Mouse (Mus musculus) cerebellum, adult 11-12 months (tissue): ENCODE results near the gene Bmp6.

ENCODE experiments used
- DNase-seq: peaks from one replicate; pipeline ENCODE4 v3.0.0; 2022

Bmp6 gene

DNA sequence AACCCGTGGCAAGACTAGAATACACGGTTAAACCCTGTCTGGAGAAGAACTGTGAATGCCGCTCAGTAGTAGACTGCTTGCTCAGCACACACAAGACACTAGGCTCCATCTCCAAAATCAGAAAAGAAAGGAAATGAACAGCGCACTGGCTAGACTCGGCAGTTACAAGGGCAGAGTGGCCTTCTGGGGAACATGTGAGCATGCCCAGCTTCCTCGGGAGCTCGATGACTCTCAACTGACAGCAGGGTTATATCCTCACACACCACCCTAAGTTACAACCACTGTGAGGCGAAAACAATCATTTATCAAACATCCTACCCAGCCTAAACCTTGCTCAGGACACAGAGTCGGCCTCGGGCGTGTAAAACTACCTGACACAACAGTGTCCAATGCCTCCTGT lies 175.4 kb downstream of the Bmp6 start:
- DNase-seq = no peak

DNA sequence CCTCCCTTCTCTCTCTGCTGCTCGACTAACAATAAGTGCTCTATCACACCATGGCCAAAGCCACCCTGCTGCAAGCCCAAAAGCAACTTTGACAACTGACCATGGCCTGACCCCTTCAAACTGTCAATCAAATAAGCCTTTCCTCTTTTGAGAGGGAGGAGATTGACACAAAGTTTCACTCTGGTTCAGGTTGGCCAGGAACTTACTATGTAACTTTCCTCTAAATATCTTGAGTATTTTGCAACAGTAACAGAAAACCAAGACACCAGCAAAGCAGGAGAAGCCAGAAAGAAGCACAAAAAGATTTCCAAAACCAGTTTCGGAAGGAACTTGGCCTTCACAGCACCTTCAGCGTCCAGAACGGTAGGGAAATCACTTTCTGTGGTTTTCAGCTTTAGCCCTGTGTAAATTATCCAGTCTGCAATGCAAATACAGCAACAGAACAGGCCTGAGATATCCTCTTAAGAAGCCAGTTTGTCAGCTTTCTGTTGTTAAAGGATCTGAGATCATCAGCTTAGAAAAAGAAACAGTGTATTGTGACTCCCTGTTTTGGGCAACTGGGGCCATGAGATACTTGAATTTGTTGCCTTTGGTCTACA lies 177.2 kb downstream of the Bmp6 start:
- no peak for DNase-seq

DNA sequence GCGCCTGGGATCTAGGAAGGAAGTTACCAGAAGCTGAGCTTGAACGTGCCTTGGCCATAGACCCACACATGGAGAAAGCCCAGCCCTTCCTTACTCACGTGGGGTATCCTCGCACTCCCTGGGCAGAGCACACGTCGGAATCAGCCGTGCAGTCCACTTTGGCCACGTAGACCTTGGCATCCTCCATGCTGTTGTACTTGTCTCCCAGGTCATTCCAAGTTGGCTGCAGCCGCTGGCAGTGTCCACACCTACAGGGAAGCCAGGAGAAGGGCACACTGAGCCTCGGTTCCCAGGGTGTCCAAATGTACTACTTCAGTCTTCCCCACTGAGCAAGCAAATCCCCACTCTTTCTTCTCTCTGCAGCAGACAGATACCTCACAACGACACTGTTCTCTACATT lies 178.3 kb downstream of the Bmp6 start:
- DNase-seq = no peak

DNA sequence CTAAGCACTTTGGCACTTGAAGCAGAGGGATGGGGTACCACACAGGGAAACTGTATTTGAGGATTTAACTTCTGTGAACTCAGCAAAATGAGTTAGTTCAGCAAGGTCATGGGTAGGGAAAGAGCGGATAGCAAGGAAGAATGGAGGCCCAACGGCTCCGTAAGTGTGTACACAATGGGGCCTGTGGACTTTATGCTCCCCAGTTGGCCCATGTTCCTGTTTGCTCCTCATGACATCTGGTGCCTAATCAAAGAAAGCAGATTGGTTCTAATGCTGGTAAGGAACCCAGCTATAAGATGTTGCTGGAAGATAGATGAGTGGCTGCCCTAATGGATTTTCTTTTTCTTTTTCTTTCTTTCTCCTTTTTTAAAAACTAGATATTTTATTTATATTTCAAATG lies 180.4 kb downstream of the Bmp6 start:
- DNase-seq = no peak

DNA sequence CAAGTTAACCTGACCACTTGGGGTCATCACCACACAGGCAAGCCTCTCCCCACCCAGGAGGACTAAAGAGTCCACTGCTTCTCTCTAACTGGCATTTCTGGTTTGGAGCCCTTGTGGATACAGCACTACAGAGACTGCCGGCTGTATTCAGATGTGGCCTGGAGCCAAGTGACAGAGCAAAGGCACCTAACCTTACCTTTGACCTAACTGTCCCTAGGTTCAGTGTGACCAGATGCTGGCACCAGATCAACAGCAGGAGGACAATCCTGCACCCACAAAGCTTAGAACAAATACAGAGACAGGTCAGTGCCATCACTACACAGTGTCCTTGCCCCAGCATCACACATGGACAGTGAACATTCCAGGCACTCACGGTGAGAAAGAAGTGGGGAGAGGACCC lies 181.2 kb downstream of the Bmp6 start:
- no peak for DNase-seq

DNA sequence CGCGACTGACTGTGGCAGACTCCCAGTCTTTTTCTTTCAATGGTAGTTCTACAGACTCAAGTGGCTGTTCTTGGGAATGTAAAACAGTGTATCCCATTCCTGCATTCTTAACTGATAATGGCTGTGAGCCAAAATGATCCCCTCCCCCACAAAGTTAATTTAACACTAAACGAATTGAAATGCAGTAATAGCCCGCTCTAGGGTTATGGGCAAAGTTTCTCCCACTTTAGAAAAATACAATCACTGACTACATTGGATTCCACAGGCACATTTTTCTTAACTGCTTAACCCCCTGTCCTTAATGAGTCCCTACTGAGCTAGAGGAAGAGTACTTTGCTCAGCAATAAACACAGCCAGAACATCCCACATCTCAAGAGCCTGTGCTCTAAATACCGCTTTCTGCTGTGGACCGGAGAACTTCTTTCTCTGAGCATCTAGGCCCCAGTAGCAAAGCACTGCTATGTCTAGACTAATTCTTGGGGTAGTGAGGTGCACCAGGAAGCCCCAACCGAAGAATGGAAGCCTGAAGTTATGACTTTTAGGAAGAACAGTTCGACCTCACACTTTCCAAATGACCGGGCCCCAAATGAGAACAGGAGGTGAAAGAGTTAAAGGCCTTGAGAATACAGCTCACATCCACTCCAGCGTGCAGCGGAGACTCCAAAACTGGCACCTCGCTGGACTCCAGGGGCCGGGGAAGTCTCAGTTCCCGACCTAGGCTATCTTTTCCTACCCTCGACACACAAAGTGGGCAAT lies 182.3 kb downstream of the Bmp6 start:
- no peak for DNase-seq

DNA sequence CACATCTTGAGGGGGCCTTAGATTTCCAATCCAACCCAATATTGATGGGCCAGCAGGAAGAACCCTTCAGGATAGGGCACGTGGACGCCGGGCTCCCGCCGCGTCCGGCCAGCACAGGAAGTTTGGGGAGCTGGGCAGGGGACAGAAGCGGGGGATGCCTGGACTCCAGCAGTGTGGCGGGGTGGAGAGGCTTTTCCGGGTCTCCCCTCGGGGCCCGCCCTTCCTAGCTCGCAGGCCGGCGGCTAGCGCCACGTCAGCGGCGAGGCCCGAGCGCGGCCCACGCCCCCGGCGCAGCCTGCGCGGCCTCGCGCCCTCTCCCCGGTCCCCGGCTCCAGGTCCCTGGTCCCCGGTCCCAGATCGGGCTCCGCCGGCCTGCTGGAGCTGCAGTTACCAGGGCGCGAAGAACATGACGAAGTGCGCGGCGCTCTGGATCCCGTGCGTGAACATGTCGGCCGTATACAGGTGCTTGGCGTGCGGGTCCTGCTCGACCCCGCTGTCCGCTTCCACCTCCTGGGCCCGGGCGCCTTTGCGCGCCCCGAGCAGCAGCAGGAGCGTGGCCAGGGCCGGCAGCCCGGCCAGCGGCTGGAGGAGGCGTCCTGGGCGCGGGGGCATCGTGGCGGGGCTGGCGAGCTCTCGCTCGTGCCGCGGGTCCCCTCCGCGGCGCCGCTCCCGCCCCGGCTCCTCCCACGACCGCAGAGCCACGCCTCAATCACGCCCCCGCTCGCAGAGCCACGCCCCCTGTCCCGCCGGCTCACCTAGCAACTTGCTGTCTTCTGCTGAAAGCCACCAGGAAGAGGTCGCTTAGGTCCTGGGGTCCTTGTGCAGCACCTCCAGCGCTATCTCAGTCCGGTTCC lies 183.1 kb downstream of the Bmp6 start:
- peak; percentile 79 for DNase-seq

DNA sequence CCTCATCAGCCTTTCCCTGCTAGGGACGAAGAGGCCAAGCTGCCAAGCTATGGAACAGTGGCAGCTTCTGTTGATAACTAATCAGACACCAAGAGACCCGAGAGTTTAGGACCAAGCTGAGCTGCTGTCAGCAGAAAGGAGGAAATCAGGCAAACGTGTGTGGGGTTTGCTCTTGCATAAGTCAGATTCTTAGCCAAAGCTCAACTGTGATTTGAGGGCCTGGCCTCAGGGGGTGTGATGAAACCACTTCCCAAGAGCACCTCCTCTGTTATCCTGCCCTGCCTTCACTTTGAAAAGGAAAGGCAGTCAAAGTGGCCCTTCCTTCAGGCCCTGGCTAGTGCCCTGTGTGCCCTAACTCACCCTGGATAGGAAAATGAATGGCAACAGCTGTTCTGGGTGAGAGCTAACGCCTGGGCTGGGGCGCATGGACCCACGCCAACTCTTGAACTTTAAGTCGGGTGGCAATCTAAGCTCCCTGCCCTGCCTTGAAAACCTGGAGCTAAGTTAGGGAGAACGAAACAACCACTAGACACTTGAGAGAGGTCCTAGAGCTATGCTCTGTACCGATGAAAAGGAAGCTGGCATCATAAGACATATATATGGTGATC lies 183.9 kb downstream of the Bmp6 start, which contains the start of gene Txndc5:
Gene Txndc5, minus strand, starts transcription at position 138 of the 608 bp plus-strand sequence.
- peak; percentile 18 for DNase-seq

DNA sequence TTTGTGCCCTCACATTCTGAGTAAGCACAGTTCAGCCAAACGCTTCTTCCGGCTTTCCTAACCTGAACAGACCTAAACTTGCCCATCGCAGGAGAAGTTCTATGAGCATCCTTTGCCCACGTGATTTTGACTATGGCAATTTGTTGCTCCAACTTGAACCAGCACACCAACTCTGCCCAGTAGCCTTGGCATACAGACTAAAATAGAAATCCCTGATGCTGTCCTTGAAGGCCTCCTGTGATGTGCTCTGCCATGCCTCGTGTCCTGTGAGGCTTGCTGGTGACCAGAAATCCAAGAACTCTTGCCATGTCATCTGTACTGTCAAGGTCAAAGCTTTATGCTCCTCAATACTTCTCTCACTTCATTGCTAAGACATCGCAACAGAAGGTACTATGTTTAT lies 184.7 kb downstream of the Bmp6 start:
- no peak for DNase-seq

DNA sequence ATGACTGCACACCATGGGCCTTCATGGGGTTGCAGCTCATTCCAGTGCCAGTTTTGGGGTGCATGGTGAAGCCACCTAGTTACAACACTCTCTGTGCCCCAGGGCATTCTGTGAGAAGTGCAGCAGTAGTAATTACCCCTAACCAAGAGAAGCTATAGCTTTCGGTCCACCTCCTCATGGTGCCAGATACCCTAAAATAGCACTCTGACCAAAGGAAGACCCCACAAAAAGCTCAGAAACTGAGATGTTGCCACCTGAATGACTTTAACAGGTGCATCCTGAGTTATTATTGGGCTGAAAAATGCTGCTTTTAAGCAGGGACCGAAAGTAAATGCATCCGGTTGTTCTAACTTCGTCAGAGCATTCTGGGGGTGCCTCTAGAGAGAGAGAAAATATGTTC lies 186.6 kb downstream of the Bmp6 start:
- DNase-seq = no peak

DNA sequence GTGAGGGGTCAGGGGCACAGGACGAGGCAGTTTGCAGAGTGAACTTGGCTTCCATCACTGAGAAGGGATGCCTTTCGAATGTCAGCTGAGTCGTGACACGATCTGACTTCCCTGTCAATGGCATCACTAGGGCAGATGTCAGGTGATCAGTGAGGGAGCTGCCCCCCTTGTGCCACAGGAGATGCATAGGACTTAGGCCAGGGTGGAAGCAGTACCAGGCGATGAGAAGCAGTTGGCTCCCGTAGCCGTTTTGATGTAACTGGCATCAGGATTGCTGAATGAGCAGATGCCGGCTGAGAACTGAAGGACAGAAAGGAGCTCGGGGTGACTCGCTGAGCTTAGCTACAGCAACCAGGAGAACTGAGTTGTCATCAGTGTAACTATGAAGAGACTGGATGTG lies 188.6 kb downstream of the Bmp6 start:
- no peak for DNase-seq

DNA sequence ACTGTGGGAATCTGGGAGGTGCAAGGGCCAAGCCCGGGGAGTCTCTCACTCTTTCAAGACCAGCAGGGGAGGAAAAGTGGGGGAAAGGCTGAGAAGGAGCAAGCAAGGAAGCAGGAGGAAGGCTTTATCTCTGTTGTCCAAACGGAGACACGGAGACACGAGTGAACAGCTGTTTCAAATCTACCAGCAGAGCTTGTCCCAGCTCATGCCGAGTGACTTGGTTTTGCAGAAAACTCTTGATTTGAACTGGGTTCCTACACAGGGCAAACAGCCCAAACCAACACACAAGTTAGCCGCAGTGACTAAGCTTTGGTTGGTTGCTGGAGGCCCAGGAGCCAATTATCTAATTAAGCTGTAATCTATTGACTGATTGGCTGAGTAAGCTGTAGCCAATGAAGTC lies 189.1 kb downstream of the Bmp6 start:
- DNase-seq = no peak

DNA sequence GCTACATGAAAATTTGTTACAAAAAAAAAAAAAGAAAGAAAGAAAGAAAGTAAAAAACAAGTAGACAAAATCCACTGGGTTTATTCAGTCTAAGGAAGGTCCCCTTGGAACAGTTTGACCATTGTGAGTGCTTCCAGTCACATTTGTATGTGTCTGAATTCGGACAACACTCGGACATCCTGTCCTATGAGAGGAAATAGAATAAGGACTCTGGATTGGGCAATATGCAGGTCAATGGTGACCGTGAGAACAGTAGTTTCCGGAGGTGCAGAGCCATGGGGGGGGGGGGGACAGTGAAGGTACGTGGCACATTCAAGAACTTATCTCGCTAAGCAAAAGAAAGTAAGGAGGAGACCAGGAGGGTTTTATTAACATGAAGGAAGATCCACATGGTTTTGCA lies 189.8 kb downstream of the Bmp6 start:
- no peak for DNase-seq

DNA sequence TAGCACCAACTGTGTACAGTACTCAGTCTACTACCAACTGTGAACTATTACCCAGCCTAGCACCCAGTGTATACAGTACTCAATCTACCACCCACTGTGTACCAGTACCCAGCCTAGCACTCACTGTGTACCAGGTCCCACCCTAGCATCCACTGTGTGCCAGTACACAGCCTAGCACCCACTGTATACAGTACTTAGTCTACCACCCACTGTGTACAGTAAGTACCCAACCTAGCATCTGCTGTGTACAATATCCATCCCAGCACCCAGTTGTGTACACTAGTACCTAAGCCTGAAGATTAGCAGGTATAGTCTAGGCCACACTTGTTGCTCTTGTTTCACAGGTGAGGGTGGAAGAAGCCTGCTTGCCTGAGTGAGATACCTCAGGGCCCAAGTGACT lies 192.6 kb downstream of the Bmp6 start:
- DNase-seq = no peak

DNA sequence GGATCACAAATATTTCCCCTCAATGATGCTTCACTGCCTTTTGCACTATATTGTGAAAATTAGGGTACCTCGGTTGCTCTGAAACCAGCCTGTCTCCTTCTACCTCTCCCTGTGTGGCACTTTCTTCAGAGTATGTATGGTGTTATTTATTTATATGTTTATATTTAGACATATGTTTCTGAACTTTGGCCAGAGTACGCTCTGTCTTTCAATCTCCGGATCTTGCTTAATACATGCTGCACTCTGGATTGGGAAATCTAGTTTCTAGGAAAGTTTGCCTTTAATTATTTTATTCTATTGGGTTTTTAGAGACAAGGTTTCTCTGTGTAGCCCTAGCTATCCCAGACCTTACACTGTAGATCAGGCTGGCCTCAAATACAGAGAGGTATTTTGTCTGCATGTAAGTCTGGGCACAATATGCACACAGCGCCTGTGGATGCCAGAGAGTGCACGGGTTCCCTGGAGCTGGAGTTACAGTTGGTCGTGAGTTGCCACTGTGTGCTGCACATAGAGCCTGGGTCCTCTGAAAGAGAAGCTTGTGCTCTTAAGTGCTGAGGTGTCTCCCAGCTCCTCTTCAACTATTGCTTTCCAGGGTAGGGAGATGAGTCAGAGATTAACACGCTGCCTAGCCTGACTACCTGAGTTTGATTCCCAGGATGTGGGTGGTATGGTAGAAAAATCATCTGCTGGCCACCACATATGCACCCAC lies 194.4 kb downstream of the Bmp6 start:
- DNase-seq = no peak

DNA sequence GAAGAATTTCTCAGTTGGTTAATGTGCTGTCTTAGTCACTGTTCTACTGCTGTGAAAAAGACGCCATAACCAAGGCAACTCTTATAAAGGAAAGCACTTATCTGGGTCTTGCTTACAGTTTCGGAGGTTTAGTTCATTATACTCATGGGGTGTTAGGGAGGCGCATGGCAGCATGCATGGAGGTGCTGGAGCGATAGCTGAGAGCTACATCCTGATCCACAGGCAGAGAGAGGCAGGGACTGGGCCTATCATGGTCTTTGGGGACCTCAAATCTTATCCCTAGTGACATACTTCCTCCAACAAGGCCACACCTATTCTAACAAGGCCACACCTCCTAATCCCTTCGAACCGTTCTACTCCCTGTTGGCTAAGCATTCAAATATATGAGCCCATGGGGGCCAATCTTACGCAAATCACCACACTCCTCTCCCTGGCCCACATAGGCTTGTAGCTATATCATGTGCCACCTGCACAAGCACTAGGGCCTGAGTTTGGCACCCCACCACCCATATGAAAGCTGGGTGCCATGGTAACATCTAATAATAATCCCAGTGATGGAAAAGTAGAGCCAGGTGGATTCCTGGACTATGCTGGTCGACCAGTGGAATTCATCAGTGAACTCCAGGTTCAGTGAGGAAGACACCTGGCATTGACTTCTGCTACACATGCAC lies 198.7 kb downstream of the Bmp6 start:
- DNase-seq = no peak

DNA sequence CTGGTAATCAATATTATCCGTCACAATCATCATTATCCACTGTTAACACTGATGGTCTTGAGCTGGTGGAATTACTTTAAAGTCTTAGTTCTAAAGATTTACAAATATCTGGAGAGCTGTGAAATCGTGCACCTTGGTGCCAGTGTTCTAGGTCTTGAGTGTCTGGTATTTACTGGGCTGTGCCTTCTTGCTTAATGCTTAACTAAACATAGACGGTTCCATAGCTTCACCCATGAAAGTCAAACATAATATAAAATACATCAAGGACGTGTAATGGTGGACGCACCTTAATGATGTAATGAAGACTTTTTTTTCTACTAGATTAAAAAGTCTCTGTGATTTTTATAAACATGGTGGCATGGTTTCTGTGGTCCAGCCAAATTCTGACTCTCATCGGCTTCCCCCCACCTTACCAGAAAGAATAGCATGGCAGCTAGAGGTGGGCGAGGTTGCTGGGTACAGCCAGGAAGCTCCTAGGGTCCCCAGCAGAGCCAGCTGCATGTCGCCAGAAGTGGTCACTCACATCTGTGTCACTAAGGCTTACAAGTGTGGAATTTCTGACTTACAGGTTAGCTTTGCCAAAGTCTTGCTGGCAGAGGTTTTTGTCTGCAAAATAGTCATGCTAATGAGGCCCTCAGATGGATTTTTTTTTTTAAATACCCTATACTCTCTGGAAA lies 200.0 kb downstream of the Bmp6 start:
- no peak for DNase-seq

DNA sequence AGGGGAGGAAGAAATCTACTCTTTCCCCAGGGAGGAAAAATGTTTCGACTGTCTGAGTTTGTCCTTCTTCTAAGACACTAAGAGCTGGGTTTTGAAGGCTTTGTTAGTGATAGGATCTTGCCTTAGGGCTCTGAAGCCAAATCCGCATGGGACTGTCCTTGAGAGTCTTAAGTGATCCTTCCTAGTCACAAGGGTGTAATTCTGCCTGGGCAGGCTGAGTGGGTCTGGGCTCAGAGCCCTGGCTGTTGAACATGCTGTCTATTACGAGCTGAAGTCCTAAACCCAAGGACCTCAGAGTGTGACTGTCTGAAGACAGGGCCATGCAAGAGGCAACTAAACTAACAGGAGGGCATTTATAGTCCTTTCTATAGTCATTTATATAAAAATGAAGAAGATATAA lies 200.6 kb downstream of the Bmp6 start:
- no peak for DNase-seq

DNA sequence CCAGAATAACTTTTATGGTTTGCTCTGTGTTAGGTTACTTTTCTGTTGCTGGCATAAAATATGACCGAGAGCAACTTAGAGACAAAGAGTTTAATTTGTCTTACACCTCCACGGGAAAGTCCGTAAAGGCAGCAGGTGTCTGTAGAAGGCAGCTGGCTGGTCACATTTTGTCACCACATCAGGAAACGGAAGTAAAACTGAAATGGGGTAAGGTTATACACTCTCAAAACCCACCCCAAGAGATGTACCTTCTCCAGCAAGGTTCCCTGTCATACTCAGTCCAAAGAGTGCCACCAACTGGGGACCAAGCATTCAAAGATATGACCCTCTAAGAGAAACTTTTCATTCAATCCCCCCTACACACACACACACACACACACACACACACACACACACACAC lies 201.8 kb downstream of the Bmp6 start:
- no peak for DNase-seq

DNA sequence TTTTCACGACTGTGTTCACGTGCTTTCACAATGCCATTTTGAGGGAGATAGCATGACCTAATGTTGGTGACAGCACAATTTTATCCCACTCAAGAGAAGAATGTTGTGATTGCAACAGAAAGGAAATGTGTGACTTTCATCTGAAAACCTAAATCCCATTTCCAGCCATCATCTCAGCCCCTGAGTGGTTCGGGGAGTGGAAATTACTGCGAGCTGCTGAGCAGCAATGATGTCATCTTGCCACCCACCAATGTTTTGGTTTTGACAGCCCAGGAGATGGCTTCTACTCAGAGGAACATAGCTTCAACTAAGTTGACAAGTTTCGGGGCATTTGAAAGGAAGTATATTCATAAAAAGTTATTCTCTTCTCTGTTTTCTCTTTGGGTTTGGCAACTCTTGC lies 202.8 kb downstream of the Bmp6 start:
- no peak for DNase-seq

DNA sequence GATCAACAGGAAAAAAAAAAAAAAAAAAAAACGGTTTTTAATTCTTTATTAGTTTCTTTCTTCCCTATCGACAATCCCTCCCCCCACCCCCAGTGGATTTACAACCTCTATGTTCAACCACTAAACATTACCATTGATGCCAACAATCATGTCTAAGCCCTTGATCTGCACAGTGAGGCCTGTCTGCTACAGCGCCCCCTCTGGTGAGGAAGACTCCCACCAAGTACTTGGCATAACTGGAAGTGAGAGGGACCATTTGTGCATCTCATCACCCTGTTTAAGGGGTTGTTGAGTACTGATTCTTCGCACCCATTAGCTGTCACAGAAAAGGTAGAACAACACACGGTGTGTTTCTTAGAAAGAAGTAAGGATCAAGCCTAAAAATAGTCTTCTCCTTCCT lies 203.8 kb downstream of the Bmp6 start:
- no peak for DNase-seq
